Mouse (Mus musculus) kidney, adult 2 months (tissue): ENCODE results near the gene Vmn1r13. TPM values are rescaled to one million over a fixed set of nuclear protein-coding genes. Genes with fewer than 3 reads are reported as not detected.
A peak's percentile ranks its signal among the peaks of the same experiment; 100 is the strongest.
"Not testable (repeated sequence)": the region's sequence is repeated elsewhere in the genome, so short reads cannot be mapped to it uniquely, and the experiment has no call there.

Experiments used
- DNase-seq: peaks from one replicate; pipeline ENCODE4 v3.0.0; 2021
- H3K27ac ChIP-seq: fragments of 200-500 bp; 2 replicates; pipeline ENCODE4 v1.5.1; 2012; ENCODE audit warnings: low read depth, low read length, control low read depth, inconsistent platforms; ENCODE audit not compliant: insufficient read depth
- H3K27me3 ChIP-seq: fragments of 200-500 bp; replicated peaks from 2 replicates; pipeline ENCODE4 v1.6.1; 2012; ENCODE audit warnings: mild to moderate bottlenecking, moderate library complexity, low read length, inconsistent platforms; ENCODE audit not compliant: control insufficient read depth, insufficient read depth
- H3K36me3 ChIP-seq: fragments of 200-500 bp; 2 replicates; pipeline ENCODE4 v1.6.1; 2012; ENCODE audit warnings: mild to moderate bottlenecking, moderate library complexity, low read length, inconsistent platforms; ENCODE audit not compliant: control insufficient read depth, insufficient read depth
- H3K4me1 ChIP-seq: fragments of 200-500 bp; 2 replicates; pipeline ENCODE4 v1.6.1; 2011; ENCODE audit warnings: low read length; ENCODE audit not compliant: control insufficient read depth, insufficient read depth
- H3K4me3 ChIP-seq: fragments of 200-500 bp; 2 replicates; pipeline ENCODE4 v1.5.1; 2011; ENCODE audit warnings: mild to moderate bottlenecking, low read depth, low read length, control low read depth; ENCODE audit not compliant: insufficient read depth
- CTCF ChIP-seq: fragments of 200-500 bp; conservative IDR thresholded peaks from 2 replicates; pipeline ENCODE4 v1.5.1; 2011; ENCODE audit warnings: low read depth, mild to moderate bottlenecking, control low read depth, low read length, moderate library complexity, mixed read lengths; ENCODE audit not compliant: insufficient read depth, insufficient read length
- POLR2A ChIP-seq: fragments of 200-500 bp; IDR thresholded peaks from one replicate; pipeline ENCODE4 v1.6.1; 2011; ENCODE audit warnings: low read depth, low read length, control low read depth
- WGBS: fragments of 180-500 bp; shearing (Covaris S2); methylation state at CpG from one replicate; pipeline ENCODE4 v1.1.7; 2018; 5-methylcytosine and 5-hydroxymethylcytosine counted together
- polyA plus RNA-seq: library from polyadenylated mRNA; depleted of rRNA; stranded (reverse); fragments of >200 nt; gene quantifications from 2 replicates; pipeline ENCODE4 v1.2.3, GENCODE M21; 2012; rRNA removed

Vmn1r13 gene
- polyA plus RNA-seq: not detected in 2 replicates

- not testable (repeated sequence) for H3K36me3 ChIP-seq, DNase-seq, H3K4me1 ChIP-seq, H3K27ac ChIP-seq, H3K27me3 ChIP-seq, H3K4me3 ChIP-seq
- WGBS: 96% methylated on average over 1 of the region's 1 CpGs
These were observed at the start of gene Vmn1r13 for GRCm38 (mm10) chr6:57202990-57203389. Gene Vmn1r13 (plus strand): TSS chr6:57203290.

- Histone ChIP-seq H3K27me3 (no peaks in the 10 kb centered on the region), H3K27ac (no peak within 1 kb of the TSS), H3K36me3 (no peaks in the 10 kb centered on the region), H3K4me1 (no peaks in the 10 kb centered on the region), H3K4me3 (no peak within 1 kb of the TSS)
- TF ChIP-seq POLR2A (no peak), CTCF (no peak)
- WGBS: 79% methylated on average over 2 of the region's 2 CpGs
- no peak for DNase-seq
These were observed 46.5 kb upstream of the Vmn1r13 start, which contains the start of gene Vmn1r12 for GRCm38 (mm10) chr6:57156619-57157018. Gene Vmn1r12 (plus strand): TSS chr6:57156919.

GRCm38 (mm10) chr6:57190016-57190415 is 13.1 kb upstream of the Vmn1r13 start:
- not testable (repeated sequence) for H3K4me3 ChIP-seq, H3K27me3 ChIP-seq, H3K36me3 ChIP-seq, H3K4me1 ChIP-seq
- WGBS: 29% methylated on average over 3 of the region's 3 CpGs
- peak; percentile 68 for DNase-seq
- H3K27ac ChIP-seq: peak overlapping the region; percentile 64; the same call in 1 of the 2 replicates

GRCm38 (mm10) chr6:57231386-57231785 is 28.3 kb downstream of the Vmn1r13 start, which contains the start of gene Vmn1r14:
Gene Vmn1r14 (plus strand): TSS chr6:57231686.
- Histone ChIP-seq H3K27ac (no peak within 1 kb of the TSS), H3K4me1 (no peaks in the 10 kb centered on the region), H3K4me3 (no peak within 1 kb of the TSS), H3K27me3 (no peaks in the 10 kb centered on the region), H3K36me3 (no peaks in the 10 kb centered on the region)
- TF ChIP-seq CTCF (no peak), POLR2A (no peak)
- WGBS: 92% methylated on average over 3 of the region's 3 CpGs
- DNase-seq: no peak

GRCm38 (mm10) chr6:57257652-57258051 is 54.6 kb downstream of the Vmn1r13 start, which contains the start of gene Vmn1r15:
Gene Vmn1r15 (plus strand): TSS chr6:57257952.
- Histone ChIP-seq H3K27me3 (no peaks in the 10 kb centered on the region), H3K36me3 (no peaks in the 10 kb centered on the region), H3K27ac (no peak within 1 kb of the TSS), H3K4me1 (no peaks in the 10 kb centered on the region), H3K4me3 (no peak within 1 kb of the TSS)
- TF ChIP-seq POLR2A (no peak), CTCF (no peak)
- DNase-seq: no peak
- WGBS: 62% methylated on average over 1 of the region's 1 CpGs

- Histone ChIP-seq H3K36me3 (no peaks in the 10 kb centered on the region), H3K27ac (no peak overlapping the region), H3K4me3 (no peak overlapping the region), H3K27me3 (no peaks in the 10 kb centered on the region), H3K4me1 (no peaks in the 10 kb centered on the region)
- WGBS: 78% methylated on average over 2 of the region's 2 CpGs
- DNase-seq: no peak
- TF ChIP-seq CTCF (no peak), POLR2A (no peak)
These were observed 57.9 kb downstream of the Vmn1r13 start for GRCm38 (mm10) chr6:57260990-57261389.

Other genes with a start within 250 kb of the Vmn1r13 start
- gene Vmn1r5, start 233.0 kb upstream of the Vmn1r13 start, polyA plus RNA-seq: not detected in 2 replicates
- not detected in 2 replicates for gene Vmn1r6, start 206.0 kb upstream of the Vmn1r13 start, polyA plus RNA-seq
- not detected in 2 replicates for gene Vmn1r7, start 178.0 kb upstream of the Vmn1r13 start, polyA plus RNA-seq
- gene Vmn1r8, start 171.0 kb upstream of the Vmn1r13 start, polyA plus RNA-seq: not detected in 2 replicates
- gene Vmn1r9, start 136.5 kb upstream of the Vmn1r13 start, polyA plus RNA-seq: not detected in 2 replicates
- gene Vmn1r10, start 93.8 kb upstream of the Vmn1r13 start, polyA plus RNA-seq: not detected in 2 replicates
- gene Vmn1r11, start 69.8 kb upstream of the Vmn1r13 start, polyA plus RNA-seq: not detected in 2 replicates
- not detected in 2 replicates for gene Vmn1r12, start 46.4 kb upstream of the Vmn1r13 start, polyA plus RNA-seq
- gene Vmn1r14, start 28.4 kb downstream of the Vmn1r13 start, polyA plus RNA-seq: not detected in 2 replicates
- not detected in 2 replicates for gene Vmn1r15, start 54.7 kb downstream of the Vmn1r13 start, polyA plus RNA-seq
- gene Vmn1r16, start 126.2 kb downstream of the Vmn1r13 start, polyA plus RNA-seq: not detected in 2 replicates
- not detected in 2 replicates for gene Vmn1r17, start 160.4 kb downstream of the Vmn1r13 start, polyA plus RNA-seq
- gene Vmn1r18, start 192.5 kb downstream of the Vmn1r13 start, polyA plus RNA-seq: not detected in 2 replicates
- gene Vmn1r19, start 200.5 kb downstream of the Vmn1r13 start, polyA plus RNA-seq: 0.23 TPM in 2 replicates
- gene Vmn1r20, start 225.6 kb downstream of the Vmn1r13 start, polyA plus RNA-seq: 0.30 and 0.45 TPM in 2 replicates